Mouse (Mus musculus): ENCODE results near the gene Thop1. TPM values are rescaled to one million over a fixed set of nuclear protein-coding genes. Genes with fewer than 3 reads are reported as not detected.
"Not testable (repeated sequence)": the region's sequence is repeated elsewhere in the genome, so short reads cannot be mapped to it uniquely, and the experiment has no call there.

The Thop1 gene
- total RNA-seq, 2 experiments from 2014 or later: 51.0 to 51.1 TPM

DNA sequence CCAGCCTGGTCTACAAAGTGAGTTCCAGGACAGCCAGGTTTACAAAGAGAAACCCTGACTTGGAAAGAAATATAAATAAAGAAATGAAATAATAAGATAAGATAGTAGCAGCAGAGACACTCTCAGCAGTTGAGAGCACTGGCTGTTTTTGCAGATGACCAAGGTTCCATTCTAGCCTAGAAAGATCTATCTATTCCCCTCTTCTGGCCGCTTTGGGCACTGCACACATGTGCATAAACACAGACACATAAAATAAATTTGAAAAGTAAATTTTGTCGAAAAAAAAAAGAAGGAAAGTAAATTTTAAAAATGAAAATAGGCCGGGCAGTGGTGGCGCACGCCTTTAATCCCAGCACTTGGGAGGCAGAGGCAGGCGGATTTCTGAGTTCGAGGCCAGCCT is 33.6 kb upstream of the Thop1 start:
- peak; percentile 41 for TF ChIP-seq CTCF (IDR thresholded peaks at IDR 0.05)
- DNase-seq (ENCODE audit: extremely low spot score in 1 of 2, low spot score in 2 of 2): no peak
- Histone ChIP-seq H3K4me3 (no peak overlapping the region), H3K27ac (no peak overlapping the region)
- intact Hi-C loops (cut with DNase I): no loop called here

DNA sequence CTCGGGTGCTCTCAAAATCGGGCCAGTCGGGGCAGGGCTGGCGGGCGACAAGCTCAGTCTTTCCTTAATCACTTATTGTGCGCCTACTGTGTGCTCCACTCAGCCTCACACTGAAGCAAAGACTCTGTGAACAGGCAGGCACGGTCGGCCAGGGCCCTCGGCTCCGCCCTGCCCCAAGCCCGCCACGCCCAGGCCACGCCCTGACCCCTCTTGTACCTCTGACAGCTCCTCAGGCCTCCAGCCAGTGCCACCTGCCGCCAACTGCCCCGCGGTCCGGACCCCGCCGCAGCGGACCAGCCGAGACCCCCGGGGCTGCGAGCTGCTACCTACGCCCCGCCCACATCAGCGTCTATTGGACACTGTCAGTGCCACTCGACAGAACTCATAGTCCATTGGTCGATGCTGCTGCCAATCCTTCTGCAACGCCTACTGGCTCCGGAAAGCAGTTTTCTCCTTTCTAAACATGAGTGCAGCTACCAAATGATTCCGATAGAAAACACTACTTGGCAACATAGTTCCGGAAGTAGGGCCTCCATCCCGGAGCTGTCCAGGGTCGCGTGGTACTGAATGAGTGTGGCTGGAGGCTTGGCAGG is 32.8 kb upstream of the Thop1 start, which contains the start of gene Slc39a3:
TSS of gene Slc39a3 (minus strand) at position 439 of the 593 bp plus-strand sequence.
- Histone ChIP-seq H3K4me3 (peak within 1 kb of the TSS; percentile 99), H3K27ac (peak within 1 kb of the TSS; percentile 92)
- no peak; the same call in 1 of the 2 replicates for TF ChIP-seq CTCF (IDR thresholded peaks at IDR 0.05)
- DNase-seq (ENCODE audit: extremely low spot score in 1 of 2, low spot score in 2 of 2): peak; percentile 98 to 99
- intact Hi-C loops (cut with DNase I): loop anchor here (1.0 kb wide), 1 partner anchor 37 kb away; no protein-coding TSS in a partner anchor

DNA sequence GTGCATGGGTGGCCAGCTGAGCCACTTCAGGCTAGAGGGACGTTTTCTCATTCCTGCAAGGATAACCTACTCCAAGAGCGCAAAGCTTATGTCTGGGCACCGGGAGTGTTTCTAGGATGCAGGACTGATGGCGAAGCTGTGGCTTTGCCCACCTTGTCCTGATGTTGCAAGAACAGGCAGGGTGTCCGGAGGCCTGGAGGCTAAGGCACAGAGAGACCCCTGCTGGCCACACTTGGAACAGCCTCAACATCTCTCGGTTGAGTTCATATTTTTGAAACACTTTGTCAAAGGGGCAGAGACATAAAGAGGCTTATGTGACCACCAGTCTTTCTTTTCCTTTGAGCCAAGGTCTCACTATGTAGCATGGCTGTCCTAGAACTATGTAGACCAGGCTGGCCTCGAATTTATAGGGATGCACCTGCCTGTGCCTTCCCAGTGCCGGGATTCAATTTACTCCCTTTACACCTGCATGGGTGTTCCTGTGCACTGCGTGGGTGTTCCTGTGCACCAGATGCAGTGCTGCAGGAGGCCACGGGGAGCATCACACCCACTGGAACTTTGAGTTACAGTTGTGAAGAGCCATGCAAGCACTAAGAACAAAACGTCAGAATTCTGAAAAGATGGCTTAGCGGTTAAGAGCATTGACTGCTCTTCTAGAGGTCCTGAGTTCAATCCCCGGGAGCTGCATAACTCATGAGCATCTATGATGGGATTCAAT is 28.2 kb upstream of the Thop1 start:
- H3K27ac ChIP-seq: no peak overlapping the region
- intact Hi-C loops (cut with DNase I): loop anchor here (1.0 kb wide), 1 partner anchor 41 kb away; no protein-coding TSS in a partner anchor
- peak; percentile 84 for TF ChIP-seq CTCF (IDR thresholded peaks at IDR 0.05)
- no peak overlapping the region for H3K4me3 ChIP-seq
- peak; percentile 71 to 74 for DNase-seq (ENCODE audit: extremely low spot score in 1 of 2, low spot score in 2 of 2)

DNA sequence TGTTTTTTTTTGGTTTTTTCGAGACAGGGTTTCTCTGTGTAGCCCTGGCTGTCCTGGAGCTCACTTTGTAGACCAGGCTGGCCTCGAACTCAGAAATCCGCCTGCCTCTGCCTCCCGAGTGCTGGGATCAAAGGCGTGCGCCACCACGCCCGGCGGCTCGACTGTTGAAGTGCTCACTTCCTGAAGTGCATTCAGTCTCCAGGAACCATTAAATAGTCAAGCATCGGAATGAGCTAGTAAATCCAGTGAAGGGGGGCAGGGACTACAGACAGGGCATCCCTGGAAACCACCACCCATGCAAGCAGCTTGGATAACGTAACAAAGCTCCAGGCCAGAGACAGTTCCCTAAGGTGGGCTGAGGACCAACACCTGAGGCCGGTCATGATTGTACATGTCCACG is 24.6 kb upstream of the Thop1 start:
- H3K27ac ChIP-seq; H3K4me3 ChIP-seq; intact Hi-C loops (cut with DNase I); DNase-seq (ENCODE audit: extremely low spot score in 1 of 2, low spot score in 2 of 2): not testable (repeated sequence)

DNA sequence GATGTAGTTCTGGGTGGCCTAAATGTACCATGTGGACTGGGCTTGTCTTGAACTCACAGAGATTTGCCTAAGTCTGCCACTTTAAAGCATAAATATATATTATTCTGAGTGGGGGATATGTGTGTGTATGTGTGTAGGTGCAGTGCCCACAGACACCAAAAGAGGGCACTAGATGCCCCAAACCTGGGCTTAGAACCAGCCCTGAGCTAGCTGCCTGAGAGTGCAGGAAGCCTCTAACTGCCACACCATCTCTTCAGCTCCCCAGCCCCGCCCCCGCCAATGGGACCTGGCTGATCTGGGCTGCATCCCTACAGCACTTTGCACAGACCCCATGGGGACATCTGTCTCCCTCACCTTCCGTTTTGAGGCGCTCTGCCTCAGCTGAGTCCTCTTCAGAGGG is 19.2 kb upstream of the Thop1 start:
- peak; percentile 36 for TF ChIP-seq CTCF (IDR thresholded peaks at IDR 0.05)
- no peak overlapping the region for H3K27ac ChIP-seq
- H3K4me3 ChIP-seq: no peak overlapping the region
- no peak for DNase-seq (ENCODE audit: extremely low spot score in 1 of 2, low spot score in 2 of 2)
- intact Hi-C loops (cut with DNase I): no loop called here

DNA sequence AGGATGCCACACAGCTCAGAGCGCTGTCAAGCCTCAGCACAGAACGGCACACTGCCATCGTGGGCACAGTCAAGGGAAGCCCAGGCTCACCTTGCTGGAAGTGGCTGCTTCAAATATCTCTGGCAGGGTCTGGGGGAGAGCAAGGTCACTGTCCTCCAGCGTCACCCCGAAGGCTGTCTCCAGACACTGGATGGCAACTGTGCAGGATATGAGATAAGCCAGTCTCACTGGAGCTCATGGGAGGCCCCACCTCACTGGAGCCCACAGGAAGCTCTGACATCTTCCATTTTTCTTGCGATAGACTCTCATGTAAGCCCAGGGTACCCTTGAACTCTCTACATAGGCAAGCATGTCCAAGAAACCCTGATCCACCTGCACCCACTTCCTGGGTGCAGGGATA is 18.7 kb upstream of the Thop1 start:
- no peak for DNase-seq (ENCODE audit: extremely low spot score in 1 of 2, low spot score in 2 of 2)
- Histone ChIP-seq H3K4me3 (no peak overlapping the region), H3K27ac (no peak overlapping the region)
- intact Hi-C loops (cut with DNase I): no loop called here
- TF ChIP-seq CTCF (IDR thresholded peaks at IDR 0.05): no peak

DNA sequence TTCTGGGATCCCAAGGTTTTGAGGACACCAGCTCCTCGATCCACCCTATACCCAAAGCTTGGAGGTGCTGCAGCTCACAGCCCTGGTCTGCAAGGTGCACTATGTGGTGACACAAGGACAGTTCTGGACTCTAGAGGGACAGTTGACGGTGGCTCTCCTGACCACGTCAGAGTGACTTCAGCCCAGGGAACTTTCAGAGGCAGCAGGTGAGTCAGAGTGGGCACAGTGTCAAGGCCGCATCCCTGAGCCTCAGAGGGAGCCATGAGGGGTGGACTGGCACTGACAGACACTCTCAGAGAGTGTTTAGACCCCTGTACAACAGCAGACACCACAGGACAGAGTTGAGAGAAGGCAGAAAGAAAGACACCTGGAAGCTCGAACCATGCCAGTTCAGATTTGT is 17.3 kb upstream of the Thop1 start:
- no peak overlapping the region for H3K27ac ChIP-seq
- no peak overlapping the region for H3K4me3 ChIP-seq
- DNase-seq (ENCODE audit: extremely low spot score in 1 of 2, low spot score in 2 of 2): no peak
- no peak for TF ChIP-seq CTCF (IDR thresholded peaks at IDR 0.05)
- intact Hi-C loops (cut with DNase I): no loop called here

DNA sequence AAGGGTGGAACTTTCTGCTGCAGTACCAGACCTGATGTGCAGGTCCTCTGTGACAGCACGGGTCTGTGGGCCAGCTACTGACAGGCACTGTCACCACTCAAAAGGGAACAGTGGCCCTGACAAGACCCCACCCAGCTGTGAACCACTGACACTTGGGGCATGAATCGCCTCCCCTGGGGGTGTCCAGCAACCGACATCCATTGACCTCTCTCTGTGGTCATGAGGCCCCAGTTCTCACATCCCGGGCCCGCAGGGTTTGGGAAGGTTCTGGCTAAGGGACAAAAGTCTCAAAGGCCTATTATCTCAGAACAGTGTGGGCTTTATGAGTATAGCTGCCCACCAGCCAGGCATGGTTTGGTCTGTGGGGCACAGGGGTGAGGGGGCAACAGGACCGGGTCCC is 14.7 kb upstream of the Thop1 start:
- intact Hi-C loops (cut with DNase I): no loop called here
- Histone ChIP-seq H3K27ac (no peak overlapping the region), H3K4me3 (no peak overlapping the region)
- DNase-seq (ENCODE audit: extremely low spot score in 1 of 2, low spot score in 2 of 2): no peak
- no peak for TF ChIP-seq CTCF (IDR thresholded peaks at IDR 0.05)

DNA sequence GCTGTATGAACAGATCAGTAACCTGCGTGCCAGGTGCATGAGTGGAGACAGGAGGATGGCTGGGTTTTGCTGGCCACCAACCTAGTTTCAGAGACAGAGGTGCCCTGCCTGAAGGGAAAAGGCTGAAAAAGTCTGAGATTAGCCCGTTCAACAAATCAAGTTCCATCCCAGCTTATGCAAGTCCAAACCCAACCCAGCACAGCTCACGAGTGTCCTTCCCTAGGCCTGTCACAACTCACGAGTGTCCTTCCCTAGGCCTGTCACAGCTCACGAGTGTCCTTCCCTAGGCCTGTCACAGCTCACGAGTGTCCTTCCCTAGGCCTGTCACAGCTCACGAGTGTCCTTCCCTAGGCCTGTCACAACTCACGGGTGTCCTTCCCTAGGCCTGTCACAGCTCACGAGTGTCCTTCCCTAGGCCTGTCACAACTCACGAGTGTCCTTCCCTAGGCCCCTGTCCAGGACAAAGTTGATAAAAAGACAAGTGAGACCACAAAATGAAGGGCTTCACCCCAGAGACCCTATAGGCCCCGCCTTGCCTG is 14.0 kb upstream of the Thop1 start:
- DNase-seq (ENCODE audit: extremely low spot score in 1 of 2, low spot score in 2 of 2); intact Hi-C loops (cut with DNase I); H3K4me3 ChIP-seq; H3K27ac ChIP-seq: not testable (repeated sequence)

DNA sequence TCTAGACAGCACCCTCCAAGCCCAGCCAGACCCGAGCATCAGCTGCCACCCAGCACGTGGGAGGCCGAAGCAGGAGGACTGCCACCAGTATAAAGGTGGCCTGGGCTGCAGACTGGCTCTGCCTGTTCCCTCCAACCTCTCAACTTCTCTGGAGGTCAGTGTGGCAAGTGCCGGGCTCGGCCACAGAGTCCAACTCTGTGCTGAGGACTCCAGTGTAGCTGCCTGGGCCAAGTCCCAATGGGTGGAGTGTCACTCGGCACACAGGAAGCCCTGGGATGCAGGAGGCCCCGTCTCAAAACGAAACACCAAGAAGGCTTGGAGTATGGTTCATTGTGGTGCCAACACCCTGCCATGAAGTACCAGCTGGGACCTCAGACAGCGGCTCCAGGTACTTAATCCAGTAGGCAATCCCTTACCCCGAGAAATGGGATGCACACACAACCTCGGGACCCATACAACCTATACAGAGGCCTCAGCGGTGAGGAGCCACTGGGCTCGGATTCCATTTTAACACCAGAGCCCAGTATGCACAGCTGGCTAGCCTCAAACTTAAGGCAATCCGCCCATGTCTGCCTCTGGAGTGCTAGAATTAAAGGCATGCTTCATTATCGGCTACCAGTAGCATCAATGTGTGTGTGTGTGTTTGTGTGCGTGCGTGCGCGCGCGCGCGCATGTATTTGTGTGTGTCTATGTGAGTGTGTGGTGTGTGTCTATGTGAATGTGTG is 12.3 kb upstream of the Thop1 start:
- no peak for TF ChIP-seq CTCF (IDR thresholded peaks at IDR 0.05)
- Histone ChIP-seq H3K27ac (no peak overlapping the region), H3K4me3 (no peak overlapping the region)
- no peak for DNase-seq (ENCODE audit: extremely low spot score in 1 of 2, low spot score in 2 of 2)
- intact Hi-C loops (cut with DNase I): no loop called here

DNA sequence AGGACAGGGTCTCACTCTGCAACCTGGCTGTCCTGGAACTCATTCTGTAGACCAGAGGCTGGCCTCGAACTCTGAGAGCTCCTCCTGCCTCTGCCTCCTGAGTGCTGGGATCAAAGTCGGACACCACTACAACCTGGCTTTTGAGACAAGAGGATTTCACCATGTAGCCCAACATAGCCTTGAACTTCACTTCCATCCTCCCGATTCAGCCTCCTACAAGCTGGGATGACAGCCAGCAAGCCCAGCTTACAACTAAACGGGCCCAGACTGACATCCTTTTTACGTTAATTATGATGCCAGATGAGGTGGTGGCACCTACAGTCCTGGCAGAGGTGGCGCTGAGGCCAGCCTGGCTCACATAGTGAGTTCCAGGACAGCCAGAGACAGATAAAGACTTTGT is 10.9 kb upstream of the Thop1 start:
- no peak for TF ChIP-seq CTCF (IDR thresholded peaks at IDR 0.05)
- Histone ChIP-seq H3K27ac (no peak overlapping the region), H3K4me3 (peak overlapping the region; percentile 90)
- no peak for DNase-seq (ENCODE audit: extremely low spot score in 1 of 2, low spot score in 2 of 2)
- intact Hi-C loops (cut with DNase I): no loop called here

Data from left cerebral cortex, adult 2 months (tissue).